Mouse (Mus musculus) ovary, adult 18-20 months (tissue): ENCODE results near the gene Leng1.

Experiments used
- DNase-seq: peaks from one replicate; pipeline ENCODE4 v3.0.0; 2022; ENCODE audit warnings: low spot score, mixed read lengths

Leng1 gene

DNA sequence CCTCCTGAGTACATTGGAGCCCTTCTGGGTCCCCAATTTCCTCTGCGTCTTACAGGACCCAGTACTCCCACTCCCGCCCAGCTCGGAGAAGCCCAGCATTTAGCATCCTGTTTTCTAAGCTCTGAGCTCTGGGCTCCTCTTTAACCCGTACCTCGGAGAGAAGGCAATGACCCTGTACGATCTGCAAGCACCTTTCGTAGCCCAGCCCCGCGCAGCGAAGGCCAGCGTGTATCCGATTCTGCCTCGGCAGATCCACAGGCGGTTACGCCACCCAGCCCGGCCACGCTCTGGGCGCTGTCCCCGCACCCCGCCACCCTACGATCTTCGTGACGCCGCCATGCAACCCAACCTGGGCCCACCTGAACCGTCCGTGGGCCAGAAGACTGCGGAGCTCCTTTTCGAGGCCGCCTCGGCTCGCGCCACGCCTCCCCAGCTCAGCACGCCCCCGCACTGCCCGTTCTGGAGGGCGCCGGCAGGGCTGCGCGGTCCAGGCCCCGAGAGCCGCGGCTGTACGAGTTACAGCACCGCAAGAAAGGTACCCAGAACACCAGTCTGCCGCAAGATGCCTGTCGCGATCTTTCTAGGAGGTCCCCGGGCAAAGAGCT is 26.8 kb upstream of the Leng1 start, which contains the start of gene Tsen34:
Gene Tsen34 (plus strand): TSS at position 482 of the 605 bp plus-strand sequence.
- no peak for DNase-seq

- no peak for DNase-seq
Measured at GRCm38 (mm10) chr7:3691919-3692318, 26.3 kb upstream of the Leng1 start.

GRCm38 (mm10) chr7:3685400-3686187 is 20.0 kb upstream of the Leng1 start:
- no peak for DNase-seq

GRCm38 (mm10) chr7:3684698-3685097 is 19.1 kb upstream of the Leng1 start:
- DNase-seq: no peak

DNA sequence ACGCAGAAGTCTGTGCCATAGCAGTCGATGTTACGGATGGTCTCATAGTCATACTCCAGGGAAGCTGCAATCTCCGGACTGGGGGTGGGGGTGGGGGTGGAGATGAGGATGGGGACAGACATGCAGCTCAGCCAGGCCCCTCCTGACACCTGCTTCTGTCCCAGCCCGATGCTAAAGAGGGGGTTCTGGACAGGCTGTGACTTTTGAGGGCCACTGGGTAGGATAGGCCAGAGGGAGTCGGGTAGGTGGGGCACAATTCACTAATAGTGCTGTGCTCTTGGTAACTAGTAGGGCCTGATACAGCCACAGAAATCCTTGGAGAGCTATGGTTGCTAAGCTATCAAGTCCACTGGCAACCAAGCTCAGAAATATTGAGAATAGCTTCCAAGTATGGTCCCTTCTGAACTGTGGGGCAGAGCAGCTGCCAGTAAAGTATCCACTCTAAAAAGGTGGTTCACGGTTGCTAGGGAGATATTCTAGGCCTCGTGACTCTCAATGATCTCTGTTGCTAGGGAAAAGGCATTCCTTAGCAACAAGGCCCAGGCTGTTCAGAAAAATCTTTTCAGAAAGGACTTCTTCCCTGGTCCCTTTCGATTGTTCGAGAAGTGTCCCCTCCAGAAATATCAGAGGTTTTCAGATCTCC is 18.4 kb upstream of the Leng1 start:
- no peak for DNase-seq

GRCm38 (mm10) chr7:3677342-3677741 is 11.7 kb upstream of the Leng1 start, which contains the start of gene Tmc4:
Gene Tmc4 (minus strand): TSS chr7:3677553.
- DNase-seq: no peak

DNA sequence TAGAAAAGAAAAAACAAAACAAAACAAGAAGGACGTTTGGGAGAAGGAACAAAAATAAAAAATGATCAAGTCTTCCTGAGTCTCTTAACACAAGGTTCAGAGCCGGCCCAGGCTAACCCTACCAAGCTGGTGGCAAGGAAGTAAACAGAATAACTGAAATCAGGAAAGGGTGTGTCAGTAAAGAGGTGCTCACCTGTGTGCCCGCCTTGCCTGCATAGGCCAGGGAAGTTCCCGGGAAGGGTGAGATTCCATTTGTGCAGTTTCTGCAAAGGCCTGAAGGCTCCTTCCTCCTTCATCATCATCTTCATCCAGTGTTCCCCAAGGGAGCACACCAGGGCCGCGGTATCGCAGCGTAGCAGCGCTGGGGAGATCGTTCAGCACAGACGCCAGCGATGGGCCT is 10.7 kb upstream of the Leng1 start:
- no peak for DNase-seq

DNA sequence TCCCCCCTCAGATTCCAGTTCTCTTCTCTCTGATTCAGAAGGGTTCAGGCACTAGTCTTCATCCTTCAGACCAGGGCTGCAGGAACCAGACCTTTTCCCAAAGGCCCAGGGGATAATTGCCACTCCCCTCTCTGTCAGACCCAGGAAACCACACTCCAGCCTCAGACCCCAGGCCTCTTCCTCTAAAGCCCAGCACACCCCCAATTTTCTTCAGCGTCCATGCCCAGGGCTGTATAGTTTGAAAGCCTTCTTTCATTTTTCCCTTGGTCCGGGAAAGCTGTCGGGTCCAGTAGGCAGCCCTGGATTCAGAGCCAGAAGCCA is 9.5 kb upstream of the Leng1 start:
- DNase-seq: no peak

GRCm38 (mm10) chr7:3674507-3675227 is 9.0 kb upstream of the Leng1 start:
- DNase-seq: peak; percentile 41

DNA sequence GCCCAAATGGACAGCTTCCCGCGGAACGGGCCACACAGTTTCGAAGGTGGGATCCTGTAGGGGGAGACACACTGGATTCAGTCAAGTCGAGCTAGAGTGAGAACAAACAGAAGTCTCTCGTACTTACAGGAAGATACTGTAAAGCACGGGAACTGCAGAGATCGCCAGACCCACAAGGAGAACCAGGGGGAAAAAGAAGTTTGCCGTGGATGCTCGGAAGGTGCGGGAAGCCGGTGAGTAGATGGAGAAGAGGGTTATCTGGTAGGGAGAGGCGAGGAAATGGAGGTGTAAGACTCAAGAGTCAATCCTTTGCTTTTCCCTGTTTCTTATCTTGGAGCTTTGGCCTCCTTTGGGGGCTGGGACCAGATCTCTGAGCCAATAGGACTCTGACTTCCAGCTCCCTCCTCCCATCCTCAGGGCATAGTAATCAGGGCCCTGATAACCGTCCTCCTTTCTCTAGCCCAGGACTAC is 1.3 kb upstream of the Leng1 start:
- DNase-seq: no peak

DNA sequence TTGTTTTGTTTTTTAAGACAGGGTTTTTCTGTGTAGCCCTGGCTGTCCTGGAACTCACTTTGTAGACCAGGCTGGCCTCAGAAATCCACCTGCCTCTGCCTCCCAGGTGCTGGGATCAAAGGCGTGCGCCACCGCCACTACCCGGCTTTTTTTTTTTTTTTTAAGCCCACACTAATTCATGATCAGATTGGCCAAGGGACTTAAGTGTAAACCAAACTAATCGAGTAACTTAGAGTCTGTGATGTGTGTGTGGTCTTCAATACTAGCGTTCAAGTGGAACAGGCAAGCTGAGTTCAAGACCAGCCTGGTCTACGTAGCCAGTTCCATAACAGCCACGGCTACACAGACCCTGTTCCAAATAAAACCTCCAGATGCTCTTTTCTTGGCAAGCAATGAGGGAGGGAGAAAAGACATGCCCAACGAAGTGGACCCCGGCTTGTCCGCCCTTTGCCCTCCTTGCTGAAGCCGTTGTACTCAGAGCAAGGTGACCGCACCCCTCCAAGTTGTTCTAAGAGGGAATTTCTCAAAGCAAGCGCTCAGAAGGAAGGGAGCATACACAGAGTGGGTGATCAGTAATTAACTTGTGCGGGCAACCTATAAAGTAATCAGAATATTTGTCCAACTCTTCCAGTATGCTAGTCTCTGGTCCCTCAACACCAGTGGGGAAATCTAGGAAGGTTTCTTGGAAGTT is 971 bp downstream of the Leng1 start:
- no peak for DNase-seq

GRCm38 (mm10) chr7:3658578-3658977 is 7.1 kb downstream of the Leng1 start:
- no peak for DNase-seq

DNA sequence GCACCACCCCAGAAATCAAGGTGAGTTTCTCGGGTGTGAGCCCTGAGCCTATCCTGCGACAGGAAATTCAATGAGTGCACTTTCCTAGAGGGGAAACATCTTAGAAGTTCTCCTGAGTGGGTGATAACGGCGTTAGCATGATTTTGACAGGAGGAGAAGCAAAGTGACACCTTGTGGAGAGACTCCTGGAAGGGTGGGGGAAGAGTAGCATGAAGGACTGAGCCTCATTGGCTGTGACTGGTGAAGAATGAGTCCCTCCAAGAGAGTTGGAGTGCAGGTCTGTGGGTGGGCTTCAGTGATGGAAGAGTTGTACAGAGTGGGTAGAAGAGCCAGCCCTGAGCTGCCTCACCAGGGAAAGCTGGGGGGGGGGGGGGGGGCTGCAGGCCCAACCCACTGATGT is 8.7 kb downstream of the Leng1 start:
- DNase-seq: no peak

GRCm38 (mm10) chr7:3646641-3647040 is 19.0 kb downstream of the Leng1 start:
- no peak for DNase-seq

GRCm38 (mm10) chr7:3646188-3646587 is 19.5 kb downstream of the Leng1 start:
- no peak for DNase-seq

DNA sequence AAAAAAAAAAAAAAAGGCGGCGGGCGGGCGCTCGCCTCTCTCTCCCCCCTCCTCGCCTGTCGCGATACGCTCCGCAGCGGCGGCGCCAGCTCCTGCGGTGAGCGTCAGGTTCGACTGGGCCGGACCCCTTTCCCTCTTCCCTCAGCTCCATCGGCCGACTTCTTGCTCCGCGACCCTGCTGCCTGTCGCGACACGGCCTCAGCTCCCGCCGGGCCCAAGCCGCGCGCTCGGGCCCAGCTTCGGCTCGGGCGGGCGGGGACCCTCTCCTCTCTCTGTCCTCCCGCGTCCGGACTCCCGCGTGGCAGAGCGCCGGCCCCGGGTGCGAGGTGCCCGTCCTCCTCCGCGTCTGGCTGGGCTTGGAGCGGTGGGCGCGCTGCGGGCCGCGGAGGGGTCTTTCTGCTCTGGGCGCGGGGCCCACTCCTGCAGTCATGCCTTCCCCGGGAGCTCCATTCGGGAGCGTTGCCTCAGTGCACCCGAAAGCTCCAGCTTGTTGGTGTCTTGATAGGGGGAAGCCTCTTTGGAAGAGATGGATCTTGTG is 20.1 kb downstream of the Leng1 start:
- no peak for DNase-seq

DNA sequence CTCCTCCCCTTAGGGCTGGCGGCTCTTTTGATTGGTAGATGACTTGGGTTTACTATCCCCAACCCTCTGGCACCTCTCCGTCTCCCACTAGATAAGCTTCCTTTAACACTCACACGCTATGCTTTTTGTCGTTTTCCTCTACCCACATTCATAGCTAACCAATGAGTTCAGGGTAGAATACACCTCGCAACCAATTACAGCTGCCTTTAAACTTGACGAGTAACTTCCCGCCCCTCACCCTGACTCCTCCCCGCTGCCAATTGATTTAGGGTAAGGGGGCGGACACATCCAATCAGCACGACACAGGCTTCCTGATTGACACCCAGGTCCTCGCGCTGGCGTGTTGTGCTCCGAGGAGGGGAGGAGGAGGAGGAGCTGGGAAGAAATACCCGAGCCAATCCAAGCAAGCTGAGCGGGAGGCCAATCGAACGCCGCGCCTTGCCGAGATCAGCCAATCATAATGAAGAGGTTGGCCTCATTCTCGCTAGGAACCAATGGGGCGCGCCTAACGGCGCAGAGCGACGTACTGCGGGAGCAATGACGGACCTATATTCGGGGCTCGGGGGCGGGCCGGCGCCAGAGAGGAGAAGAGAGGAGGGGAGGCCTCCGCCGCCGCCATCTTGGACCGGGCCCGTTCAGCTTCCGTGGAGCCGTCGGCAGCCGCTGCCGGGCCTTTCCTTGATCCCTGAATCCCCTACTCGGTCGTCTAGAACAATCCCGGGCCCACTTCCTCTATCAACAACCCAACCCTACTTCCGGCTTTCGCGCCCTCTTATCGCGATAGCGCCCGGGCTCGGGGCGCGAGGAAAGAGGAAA is 20.8 kb downstream of the Leng1 start, which contains the start of gene Cnot3:
Gene Cnot3 (plus strand): TSS at position 597 of the 816 bp plus-strand sequence.
- DNase-seq: peak; percentile 100

GRCm38 (mm10) chr7:3644348-3644671 is 21.3 kb downstream of the Leng1 start:
- no peak for DNase-seq

DNA sequence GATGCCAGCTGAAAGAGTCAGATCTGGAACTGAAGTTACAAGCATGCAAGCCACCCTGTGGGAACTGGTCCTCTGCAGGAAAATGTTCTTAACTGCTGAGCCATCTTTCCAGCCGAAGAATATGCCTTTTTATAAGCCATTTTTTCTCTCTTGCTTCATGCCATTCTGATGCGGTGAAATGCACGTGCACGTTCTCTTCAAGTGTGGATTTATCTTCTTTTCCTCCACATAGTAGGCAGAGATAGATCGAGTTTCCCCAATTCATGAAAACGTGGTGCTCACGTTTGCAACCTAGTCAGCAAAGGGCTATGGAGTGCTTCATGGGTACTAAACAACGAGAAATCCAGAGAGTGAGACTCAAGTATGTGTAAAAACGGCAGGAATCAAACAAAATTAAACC is 21.8 kb downstream of the Leng1 start:
- no peak for DNase-seq

GRCm38 (mm10) chr7:3643412-3643811 is 22.2 kb downstream of the Leng1 start:
- no peak for DNase-seq

DNA sequence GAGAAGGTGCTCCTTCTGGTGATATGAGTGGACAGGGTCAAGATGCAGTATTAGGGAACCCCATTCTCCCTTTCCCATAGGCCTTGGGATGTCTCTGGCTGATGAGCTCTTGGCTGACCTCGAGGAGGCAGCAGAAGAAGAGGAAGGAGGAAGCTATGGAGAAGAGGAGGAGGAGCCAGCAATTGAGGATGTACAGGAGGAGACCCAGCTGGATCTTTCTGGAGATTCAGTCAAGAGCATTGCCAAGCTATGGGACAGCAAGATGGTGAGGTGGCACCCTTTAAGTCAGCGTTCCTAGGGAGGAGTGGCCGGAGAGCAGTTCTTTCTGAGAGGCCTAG is 35.2 kb downstream of the Leng1 start:
- no peak for DNase-seq
